Mouse (Mus musculus): ENCODE results near the gene Gm36210.

Gene Gm36210

GRCm38 (mm10) chr7:4853613-4854012 is 52.7 kb downstream of the Gm36210 start:
- DNase-seq (ENCODE audit: low read depth, low spot score): no peak
- H3K36me3 ChIP-seq (ENCODE audit: control insufficient read depth, insufficient read depth, low read length, poor library complexity, severe bottlenecking): no peaks in the 10 kb centered on the region

DNA sequence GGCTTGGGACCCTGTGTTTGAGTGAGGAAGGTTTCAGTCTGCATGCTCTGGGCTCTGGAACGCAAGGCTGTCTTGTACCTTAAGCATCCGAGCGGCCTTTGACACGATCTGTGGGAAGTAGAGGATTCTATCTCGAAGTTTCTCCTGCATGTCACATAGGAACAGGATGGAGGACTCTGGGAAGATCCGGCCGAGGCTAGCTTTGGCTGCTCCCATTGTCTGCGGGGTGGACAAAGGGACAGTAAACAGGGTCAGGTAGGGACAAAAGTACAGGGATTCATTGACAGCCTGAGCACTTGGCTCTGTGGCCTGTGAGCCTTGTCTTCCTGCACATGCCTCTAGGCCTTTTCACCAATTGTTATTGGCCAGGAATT is 55.0 kb downstream of the Gm36210 start:
- DNase-seq (ENCODE audit: low read depth, low spot score): no peak
- H3K36me3 ChIP-seq (ENCODE audit: control insufficient read depth, insufficient read depth, low read length, poor library complexity, severe bottlenecking): no peaks in the 10 kb centered on the region

More at GRCm38 (mm10) chr7:4853613-4854012, 52.7 kb downstream of the Gm36210 start:
- no peaks in the 10 kb centered on the region for H3K27me3 ChIP-seq (ENCODE audit: control insufficient read depth, insufficient read depth, low read length, poor library complexity, severe bottlenecking)

GRCm38 (mm10) chr7:4850621-4851314 is 55.5 kb downstream of the Gm36210 start:
- DNase-seq (ENCODE audit: low read depth, low spot score): no peak
- H3K36me3 ChIP-seq (ENCODE audit: control insufficient read depth, insufficient read depth, low read length, poor library complexity, severe bottlenecking): no peaks in the 10 kb centered on the region
- no peaks in the 10 kb centered on the region for H3K27me3 ChIP-seq (ENCODE audit: control insufficient read depth, insufficient read depth, low read length, poor library complexity, severe bottlenecking)

More for the DNA sequence above, 55.0 kb downstream of the Gm36210 start:
- no peaks in the 10 kb centered on the region for H3K27me3 ChIP-seq (ENCODE audit: control insufficient read depth, insufficient read depth, low read length, poor library complexity, severe bottlenecking)

DNA sequence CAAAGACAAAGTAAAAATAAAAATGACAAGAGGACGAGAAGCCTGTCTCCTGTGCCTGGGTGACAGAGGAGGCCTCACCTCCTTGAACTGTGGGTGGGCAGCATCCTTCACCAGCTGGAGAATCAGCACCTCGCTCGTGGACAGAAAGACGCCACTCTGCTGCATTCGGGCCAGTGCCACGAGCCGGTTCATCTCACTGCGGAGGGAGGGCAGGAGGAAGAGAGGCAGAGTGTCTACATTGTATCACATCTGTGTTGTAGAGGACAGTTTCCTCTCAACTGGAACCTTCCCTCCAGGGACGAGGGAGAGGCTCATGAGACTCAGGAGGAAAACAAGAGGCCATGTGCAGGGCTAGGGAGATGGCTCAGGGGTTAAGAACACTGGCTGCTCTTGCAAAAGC is 56.9 kb downstream of the Gm36210 start:
- no peaks in the 10 kb centered on the region for H3K36me3 ChIP-seq (ENCODE audit: control insufficient read depth, insufficient read depth, low read length, poor library complexity, severe bottlenecking)
- DNase-seq (ENCODE audit: low read depth, low spot score): no peak

More for the DNA sequence above, 56.9 kb downstream of the Gm36210 start:
- no peaks in the 10 kb centered on the region for H3K27me3 ChIP-seq (ENCODE audit: control insufficient read depth, insufficient read depth, low read length, poor library complexity, severe bottlenecking)

Measured in splenic B cell, adult 2 months (primary cell).